Mouse (Mus musculus) left cerebral cortex, postnatal 36 days (tissue): Measurements from ENCODE around the gene Ubb. TPM values are rescaled to one million over a fixed set of nuclear protein-coding genes. Genes with fewer than 3 reads are reported as not detected.
A peak's percentile ranks its signal among the peaks of the same experiment; 100 is the strongest.
"Not testable (repeated sequence)": the region's sequence is repeated elsewhere in the genome, so short reads cannot be mapped to it uniquely, and the experiment has no call there.

ENCODE experiments used
- DNase-seq, 2 experiments: peaks; one replicate each; pipeline ENCODE4 v3.0.0; 2021 to 2022; ENCODE audit warnings: low spot score in 2 of 2, mixed read lengths in 1 of 2
- intact Hi-C: fragments of 180-260 bp; cut with DNase I; formaldehyde crosslinking; loops from one replicate; pipeline ENCODE4 v1.15.1; 2025
- total RNA-seq, 2 experiments: library from RNA; stranded (reverse); gene quantifications; 2 replicates each; pipeline ENCODE4 v1.2.3; 2021

Gene Ubb
- 1,000 to 10,000 TPM; 1,698 to 1,876 TPM for total RNA-seq

DNA sequence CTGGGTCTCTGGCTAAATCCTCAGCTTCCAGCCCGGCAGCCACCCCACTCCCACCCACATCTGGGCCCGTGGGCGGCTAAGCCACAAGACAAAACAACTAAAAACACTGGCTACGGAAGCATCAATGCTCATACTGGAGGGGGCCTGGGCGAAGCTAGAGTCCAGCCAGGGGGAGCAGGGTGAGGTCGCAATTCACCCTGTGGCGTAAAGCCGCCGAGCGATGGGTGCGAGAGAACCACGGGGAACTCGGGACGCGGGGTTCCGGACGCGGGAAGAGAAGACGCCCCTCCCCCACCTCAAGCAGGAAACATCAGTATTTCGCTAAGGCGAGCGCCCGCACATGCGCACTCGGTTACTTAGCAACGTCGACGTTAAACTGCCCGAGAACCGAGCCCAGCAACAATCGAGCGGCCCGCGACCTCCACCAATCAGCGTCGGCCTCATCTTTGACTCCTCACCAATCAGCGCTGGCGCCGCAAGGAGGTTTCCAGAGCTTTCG is at the start of gene Ubb:
TSS of gene Ubb (plus strand) at position 445 of the 499 bp plus-strand sequence.
- intact Hi-C loops = loop anchor here (1.0 to 2.0 kb wide), 3 partner anchors 26 to 94 kb away; no protein-coding TSS in a partner anchor

DNA sequence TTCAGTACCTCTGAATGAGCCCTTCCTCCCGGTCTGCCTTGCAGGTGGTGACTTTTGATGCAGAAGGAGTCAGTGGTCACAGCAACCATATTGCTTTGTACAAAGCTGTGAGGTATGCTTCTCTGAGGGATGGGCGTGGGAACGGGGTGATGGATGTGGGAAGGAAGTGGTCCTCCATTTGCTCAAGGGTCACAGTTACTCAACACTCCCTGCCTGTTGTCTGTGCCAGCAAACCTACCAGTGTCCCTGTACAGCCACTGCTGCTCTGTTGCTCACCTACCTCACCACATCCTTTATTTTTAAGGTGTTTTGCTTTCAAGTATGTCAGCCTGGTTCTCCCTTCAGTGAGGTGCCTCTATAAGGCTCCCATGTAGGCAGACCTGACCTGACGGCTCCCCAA is 43.3 kb upstream of the Ubb start:
- intact Hi-C loops = no loop called here
- no peak for DNase-seq

More for the DNA sequence above, at the start of gene Ubb:
- DNase-seq = peak; percentile 98 to 99

DNA sequence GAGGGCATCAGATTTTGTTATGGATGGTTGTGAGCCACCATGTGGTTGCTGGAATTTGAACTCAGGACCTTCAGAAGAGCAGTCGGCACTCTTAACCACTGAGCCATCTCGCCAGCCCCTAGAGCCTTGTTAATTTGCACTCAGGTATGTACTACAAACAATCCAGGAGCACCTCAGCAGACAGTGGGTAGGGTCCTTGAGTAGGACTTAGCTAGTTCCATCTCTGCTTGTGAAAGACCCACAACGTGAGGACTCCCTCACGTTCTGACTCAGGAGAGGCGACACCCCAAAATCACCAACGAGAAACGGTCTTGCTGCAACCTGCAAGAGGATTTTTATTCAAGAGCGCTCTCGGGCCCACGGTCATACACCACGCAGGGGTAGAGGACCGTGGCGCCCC is 42.6 kb upstream of the Ubb start:
- intact Hi-C loops = not testable (repeated sequence)

DNA sequence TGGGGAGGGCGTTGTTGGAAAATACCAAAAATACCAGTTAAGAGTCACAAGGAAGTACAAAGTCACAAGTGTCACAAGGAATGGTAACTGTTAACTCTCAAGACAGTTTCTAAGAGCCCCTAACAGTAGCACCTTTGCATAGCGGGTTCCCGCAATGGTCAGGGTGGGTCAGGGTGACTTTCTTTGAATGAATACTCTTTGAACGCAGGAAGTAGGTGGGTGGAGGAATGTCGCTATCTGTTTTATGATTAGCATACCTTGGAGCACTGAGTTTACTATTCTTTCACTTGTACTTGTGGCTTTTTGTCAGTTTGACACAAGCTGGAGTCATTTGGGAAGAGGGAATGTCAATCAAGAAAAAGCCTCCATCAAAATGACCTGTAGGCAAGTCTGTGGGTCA is 42.2 kb upstream of the Ubb start:
- DNase-seq, intact Hi-C loops: not testable (repeated sequence)

More for the DNA sequence above, 42.6 kb upstream of the Ubb start:
- DNase-seq = not testable (repeated sequence)

DNA sequence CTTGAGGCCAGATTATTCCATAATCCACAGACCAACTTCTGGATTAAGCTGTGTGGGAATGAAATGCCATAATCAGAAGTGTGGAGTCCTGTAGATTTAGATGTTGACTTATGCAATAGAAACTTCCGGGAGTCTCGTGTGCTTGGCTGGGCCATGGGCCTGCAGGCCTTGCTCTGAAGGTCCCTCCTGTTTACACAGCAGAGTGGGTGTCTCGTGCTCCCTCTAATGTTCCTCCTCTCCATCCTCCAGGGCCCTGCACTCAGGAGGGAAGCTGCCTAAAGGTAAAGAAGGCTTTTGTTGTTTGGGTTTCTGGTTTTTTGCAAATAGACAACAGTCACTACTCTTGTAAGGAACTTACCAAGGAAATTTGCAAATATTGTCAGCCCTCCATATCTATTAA is 41.4 kb upstream of the Ubb start:
- no peak for DNase-seq
- intact Hi-C loops = no loop called here

DNA sequence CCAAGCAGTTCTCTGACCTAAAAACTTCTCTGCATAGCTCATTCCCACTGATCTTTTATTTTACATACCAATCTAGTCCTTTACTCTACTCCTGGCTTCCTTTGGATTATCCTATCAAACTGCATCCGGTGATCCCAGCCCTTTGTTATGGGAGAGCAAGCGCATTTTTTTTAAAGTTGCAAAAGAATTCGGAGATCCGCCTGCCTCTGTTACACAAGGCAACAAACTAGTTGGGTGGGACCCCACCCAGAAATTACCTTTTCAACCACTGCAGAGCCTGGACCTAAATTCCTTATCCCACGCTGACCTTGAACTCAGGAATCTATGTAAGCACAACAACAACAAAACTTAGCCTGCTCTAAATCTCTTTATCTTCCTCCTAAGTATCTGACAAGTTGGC is 40.0 kb upstream of the Ubb start:
- intact Hi-C loops = no loop called here
- DNase-seq = no peak

DNA sequence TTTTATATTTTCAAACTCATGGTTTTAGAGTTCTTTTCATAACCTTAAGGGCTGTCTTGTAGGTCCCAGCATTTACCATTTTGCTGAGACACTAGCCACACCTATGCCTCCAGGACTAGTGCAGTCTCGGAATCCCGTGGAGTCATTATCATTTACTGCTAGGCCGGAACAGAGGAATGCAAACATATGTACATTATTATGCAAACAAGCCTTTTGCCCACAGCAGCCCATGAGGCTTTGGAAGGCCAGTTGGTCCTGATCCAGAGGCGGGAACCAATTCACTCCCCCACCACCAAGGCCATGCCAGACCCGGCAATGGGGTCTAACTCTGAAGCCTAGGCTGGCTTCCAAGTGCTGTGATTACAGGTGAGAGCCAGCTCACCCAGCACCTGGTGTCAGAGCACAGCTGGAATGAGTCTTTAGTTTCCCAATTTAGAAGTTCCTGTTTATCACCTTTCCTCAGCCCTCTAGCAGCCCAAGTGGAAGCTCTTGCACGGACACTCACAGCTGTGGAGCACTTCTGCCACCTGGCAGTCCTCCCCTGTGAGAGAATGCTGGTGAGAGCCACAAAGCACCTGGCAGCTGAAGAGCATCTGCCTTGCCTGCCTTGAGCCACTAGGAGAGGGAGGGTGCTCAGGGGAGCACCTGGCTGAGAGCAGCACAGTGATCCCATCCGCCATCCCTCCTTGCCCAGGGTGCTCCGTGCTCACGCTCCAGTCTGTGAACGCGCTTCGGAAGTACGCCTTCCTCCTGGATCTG is 39.3 kb upstream of the Ubb start:
- DNase-seq = no peak
- intact Hi-C loops = no loop called here

DNA sequence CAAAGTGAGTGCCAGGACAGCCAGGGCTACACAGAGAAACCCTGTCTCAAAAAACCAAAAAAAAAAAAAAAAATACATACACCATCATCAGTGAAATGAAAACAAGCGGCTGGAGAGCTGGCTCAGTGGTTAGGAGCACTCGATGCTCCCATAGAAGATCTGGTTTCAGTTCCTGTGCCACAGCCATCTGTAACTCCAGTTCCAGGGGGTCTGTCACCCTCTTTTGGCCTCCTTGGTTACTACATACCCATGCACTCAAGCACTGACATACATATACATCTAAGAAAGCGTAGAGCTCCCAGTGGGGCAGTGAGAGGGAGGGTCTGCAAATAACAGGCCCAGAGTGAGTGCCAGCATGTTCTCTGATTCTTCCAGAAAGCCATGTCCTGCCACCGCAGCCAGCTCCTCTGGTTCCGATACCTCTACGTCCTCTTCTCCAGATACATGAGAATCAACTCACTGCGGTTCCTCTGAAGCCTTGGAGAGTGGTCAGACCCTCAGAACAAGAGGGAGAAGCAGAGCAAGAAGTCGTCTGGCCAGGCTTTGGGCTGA is 38.4 kb upstream of the Ubb start:
- intact Hi-C loops = no loop called here
- DNase-seq = no peak

DNA sequence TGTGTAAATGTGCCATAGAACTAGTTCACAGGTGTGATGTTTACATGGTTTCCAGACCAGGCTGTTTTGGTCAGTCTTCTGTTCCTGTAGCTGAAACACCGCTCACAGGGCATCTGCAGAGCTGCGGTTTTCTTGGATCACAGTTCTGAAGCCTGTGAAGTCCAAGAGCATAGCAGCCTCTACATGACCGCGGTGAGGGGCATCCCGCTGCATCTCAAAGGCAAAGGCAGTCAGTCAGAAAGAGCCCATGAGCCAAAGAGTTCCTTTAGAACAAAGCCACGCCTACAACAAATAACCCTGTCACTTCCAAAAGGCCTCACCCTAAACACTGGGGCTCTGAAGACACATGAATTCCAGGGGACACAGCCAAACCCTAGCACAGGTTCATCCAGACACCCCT is 37.7 kb upstream of the Ubb start:
- intact Hi-C loops = no loop called here
- no peak for DNase-seq

DNA sequence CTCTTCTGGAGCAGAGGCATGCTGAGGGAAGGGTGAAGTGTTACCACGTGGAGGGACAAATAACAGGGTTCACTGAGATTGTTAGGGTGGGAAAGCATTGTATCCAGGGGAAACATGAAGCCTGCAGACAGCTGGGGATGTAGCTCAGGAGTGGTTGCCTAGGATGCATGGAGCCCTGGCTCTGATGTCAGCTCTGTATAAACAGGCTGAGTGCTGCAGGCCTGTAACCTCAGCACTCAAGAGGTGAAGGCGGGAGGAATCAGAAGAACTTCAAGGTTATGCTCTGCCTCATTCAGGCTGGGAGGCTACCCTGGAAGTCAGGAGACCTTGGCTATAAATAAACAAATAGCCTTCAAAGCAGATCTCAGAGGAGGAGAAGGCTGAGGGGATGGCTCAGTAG is 32.0 kb upstream of the Ubb start:
- no peak for DNase-seq
- intact Hi-C loops = no loop called here

DNA sequence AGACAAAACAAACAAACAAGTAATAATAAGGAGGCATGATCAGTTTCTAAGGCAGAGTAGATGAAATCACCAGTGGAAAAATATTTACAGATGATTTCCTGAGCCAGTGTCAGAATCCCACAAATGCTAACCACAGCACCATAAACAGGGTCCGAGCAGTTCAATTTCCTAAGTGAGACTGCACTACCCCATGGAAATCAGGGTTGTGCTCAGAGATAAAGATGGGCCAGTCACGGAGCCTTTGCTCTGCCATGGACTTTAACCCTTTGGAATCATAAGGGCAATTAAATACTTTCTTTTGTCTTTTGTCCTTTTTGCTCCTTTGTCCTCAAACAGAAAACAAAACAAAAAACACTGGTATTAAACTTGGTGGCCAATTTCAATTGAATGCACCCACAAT is 28.7 kb upstream of the Ubb start:
- DNase-seq = no peak
- intact Hi-C loops = no loop called here

DNA sequence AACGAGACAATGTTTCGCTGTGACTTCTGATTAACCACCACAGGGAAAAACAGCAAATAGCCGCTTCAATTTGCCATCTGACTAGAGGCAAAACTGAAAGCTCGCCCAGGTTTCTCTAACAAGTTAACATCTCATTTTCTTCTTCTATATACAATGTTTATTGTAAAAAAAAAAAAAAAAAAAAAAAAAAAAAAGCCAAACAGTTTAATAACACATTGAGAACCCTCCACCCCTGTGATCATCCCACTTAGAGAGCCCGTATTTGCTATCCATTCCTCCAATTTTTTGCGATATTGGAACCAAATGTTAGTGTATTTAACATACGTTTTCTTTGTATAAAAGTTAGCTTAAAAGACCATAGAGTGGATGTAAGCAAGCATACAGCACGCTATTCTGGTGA is 13.9 kb upstream of the Ubb start:
- intact Hi-C loops = loop anchor here (5.0 kb wide), 2 partner anchors 40 to 80 kb away; partner anchors contain the start of genes Ncor1 and Pigl
- no peak for DNase-seq

DNA sequence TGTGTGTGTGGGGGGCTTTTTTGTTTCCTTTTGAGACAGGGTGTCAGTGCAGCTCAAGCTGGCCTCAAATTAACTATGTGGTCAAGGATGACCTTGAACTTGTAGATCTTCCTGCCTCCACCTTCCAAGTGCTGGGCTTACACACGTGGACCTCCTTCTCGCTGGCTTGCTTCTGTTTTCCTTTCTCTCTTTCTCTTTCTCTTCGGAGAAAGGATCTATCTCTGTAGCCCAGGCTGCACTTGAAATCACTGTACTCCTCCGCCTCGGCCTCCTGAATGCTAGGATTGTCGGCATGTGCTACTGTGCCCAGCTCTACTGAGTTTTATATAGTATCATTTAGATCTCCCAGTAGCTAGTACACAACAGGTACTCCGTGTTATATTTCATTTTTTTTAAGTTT is 13.4 kb upstream of the Ubb start:
- intact Hi-C loops = loop anchor here (5.0 kb wide), 2 partner anchors 40 to 80 kb away; partner anchors contain the start of genes Ncor1 and Pigl
- no peak for DNase-seq

DNA sequence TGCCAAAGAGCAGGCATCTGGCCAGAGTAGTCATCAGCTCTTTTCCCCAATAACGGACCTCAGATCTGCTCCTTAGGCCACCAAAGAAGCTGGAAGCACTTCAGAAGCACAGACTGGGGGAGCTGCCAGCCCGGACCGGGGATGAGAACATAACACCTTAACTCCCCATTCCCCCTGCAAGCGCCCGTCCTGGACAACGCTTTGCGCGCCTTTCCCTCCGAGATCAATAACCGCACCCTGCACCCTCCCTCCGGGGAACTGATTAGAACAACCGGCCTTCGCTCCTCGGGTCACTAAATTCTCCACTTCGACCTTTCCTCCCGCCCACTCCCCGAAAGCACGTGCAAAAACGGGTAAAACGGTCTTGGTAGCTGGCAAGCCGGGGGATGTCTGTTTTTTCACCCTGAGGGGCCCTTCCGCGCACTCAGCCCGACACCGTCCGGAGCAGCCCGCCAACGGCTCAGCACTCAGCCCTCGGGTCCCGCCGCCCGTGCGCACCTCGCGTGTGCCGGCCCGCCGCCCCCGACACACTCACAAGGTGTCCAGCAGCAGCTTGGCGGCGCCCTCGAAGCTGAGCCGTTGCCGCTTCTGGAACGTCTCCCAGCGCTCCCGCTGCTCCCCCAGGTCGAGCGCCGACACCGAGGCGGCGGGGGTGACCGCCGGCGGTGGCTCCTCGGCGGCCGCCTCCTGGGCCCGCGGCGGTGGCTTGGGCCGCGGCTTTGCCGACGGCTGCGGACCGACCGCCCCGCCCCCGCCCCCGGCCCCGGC is 12.5 kb upstream of the Ubb start:
- intact Hi-C loops = loop anchor here (5.0 kb wide), 2 partner anchors 39 to 81 kb away; partner anchors contain the start of genes Ncor1 and Pigl
- DNase-seq = peak; percentile 55 to 64

DNA sequence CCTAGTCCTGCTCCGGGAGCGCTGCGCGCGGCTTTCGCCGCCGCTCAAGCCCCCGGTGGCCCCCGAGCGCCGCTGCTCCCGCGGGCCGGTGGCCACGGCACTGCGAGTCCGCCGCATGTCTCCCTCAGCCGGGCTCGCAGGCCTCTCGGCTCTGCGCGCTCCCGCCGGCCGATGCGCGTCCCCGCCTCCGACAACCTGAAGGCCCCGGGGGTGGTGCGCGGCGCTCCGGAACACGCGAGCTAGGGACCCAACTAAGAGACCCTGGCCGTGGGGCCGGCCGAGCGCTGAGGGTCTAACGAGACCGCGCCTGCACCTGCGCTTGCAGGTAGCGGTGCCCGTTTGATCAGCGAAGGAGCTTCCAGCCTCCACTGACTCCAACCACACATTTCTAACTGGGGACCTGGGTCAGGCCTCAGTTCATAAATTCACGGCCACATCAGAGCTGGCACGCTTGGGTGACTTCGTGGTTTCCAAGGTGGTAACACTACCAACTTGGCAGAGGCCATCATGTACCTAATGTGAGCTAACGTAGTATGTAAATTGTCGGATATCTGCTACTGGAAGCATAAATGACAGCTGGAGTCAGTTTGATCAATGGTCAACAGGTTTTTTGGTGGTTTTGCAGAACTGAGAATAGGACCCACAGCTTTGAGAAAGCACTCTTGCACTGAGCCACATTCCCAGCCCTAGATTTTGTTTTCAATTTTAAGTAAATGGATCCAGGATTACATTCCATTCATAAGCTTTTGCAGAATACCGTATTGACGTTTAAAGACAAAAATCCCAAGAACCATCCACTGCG is 11.7 kb upstream of the Ubb start, which contains the start of gene Cenpv:
TSS of gene Cenpv (minus strand) at position 173 of the 802 bp plus-strand sequence.
- intact Hi-C loops = loop anchor here (5.0 kb wide), 2 partner anchors 38 to 82 kb away; partner anchors contain the start of genes Ncor1 and Pigl
- peak; percentile 77 to 79 for DNase-seq

DNA sequence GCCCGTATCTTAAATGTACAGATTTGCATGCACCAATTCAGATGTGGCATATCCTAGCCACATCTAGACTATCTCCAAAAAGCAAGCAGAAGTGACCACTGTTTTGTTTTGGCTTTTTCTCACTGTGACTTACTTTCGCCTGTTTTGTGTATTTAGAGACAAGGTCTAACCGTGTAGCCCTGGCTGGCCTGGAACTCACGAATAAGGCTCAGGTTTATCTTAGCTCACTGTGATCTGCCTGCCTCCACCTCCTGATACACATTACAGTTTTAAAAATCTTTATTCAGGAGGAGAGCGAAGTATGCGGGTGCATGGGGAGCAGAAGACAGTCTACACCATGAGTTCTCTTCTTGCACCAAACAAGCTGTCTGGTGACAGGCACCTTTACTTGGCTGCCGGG is 10.8 kb upstream of the Ubb start:
- intact Hi-C loops = no loop called here
- no peak for DNase-seq

DNA sequence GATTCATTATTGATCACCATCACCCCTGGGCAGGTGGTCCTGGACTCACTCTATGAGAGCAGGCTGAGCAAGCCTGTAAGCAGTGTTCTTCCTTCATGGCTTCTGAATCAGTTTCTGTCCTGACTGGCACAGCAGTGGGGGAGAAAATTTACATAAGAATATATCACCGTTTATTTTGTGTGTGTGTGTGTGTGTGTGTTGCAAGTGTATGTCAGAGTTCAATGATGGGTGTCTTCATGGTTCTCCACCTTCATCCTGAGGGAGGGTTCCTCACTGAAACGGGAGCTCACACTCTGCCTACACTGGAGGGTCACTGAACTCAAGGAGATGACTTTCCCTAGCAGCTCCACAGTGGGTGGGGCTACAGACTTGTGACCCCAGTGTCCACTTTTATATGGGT is 10.0 kb upstream of the Ubb start:
- DNase-seq = no peak
- intact Hi-C loops = no loop called here

DNA sequence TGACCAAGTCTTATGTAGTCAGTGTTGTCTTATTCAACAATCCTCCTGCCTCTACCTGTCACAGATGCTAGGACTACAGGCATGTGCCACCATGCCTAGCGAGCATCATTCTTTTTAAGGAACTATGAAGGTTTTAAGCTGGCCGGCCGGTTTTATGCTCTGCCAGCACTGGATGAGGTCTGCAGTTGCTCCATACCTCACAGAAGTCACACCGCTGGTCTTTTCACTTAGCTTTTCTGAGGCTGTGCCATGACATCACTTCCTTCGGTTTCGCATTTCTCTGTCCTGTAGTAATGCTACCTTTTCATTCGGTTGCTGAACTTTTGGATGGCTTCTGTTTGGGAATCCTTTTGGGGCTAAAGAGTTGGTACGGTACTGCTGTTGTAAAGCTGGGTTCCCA is 9.4 kb upstream of the Ubb start:
- DNase-seq = no peak
- intact Hi-C loops = no loop called here

DNA sequence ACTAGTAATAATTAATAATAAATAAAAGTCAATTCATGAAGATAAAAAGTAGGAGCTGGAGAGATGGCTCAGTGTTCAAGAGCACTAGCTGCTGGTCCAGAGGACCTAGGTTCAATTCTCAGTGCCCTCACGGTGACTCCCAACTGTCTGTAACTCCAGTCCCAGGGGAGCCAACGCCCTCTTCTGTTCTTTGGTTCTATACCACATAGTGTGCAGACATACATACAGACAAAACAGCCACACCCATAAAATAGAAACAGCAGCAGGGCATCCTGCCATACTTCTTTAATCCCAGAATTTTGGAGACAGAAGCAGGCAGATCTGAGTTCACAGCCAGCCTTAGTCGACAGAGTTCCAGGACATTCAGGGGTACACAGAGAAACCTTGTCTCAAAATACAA is 7.0 kb upstream of the Ubb start:
- DNase-seq = no peak

More for the DNA sequence above, 7.0 kb upstream of the Ubb start:
- intact Hi-C loops = no loop called here
